Mouse (Mus musculus): Measurements from ENCODE around the gene Susd6. TPM values are rescaled to one million over a fixed set of nuclear protein-coding genes. Genes with fewer than 3 reads are reported as not detected.

Susd6 gene
- polyA plus RNA-seq, 1 experiment from 2014 or later, result 15.2 TPM

- Histone ChIP-seq H3K9ac (ENCODE audit: low read depth, low read length) (no peak overlapping the region), H3K4me2 (ENCODE audit: low read depth, low read length) (no peak overlapping the region), H3K9me3 (replicated peaks; ENCODE audit: control insufficient read depth, low read length) (no peaks in the 10 kb centered on the region), H3K27ac (ENCODE audit: low read length) (no peak overlapping the region), H3K27me3 (ENCODE audit: control insufficient read depth, insufficient read depth, low read depth, low read length) (no peaks in the 10 kb centered on the region), H3K4me3 (ENCODE audit: low read depth, low read length) (no peak overlapping the region), H3K36me3 (ENCODE audit: control insufficient read depth, insufficient read depth) (peaks cover 9% of the 10 kb centered on the region), H3K4me1 (ENCODE audit: control insufficient read depth, low read depth, low read length) (peaks cover 40% of the 10 kb centered on the region)
- no peak for ATAC-seq (ENCODE audit: low read depth)
- WGBS (ENCODE audit: insufficient replicate concordance), result 69% methylated on average over 1 of the region's 1 CpGs
Observed at GRCm38 (mm10) chr12:80824202-80824601, 33.9 kb downstream of the Susd6 start.

GRCm38 (mm10) chr12:80826423-80826822, 36.1 kb downstream of the Susd6 start:
- peaks cover 12% of the 10 kb centered on the region for H3K36me3 ChIP-seq (ENCODE audit: control insufficient read depth, insufficient read depth)
- H3K4me1 ChIP-seq (ENCODE audit: control insufficient read depth, low read depth, low read length), result peaks cover 33% of the 10 kb centered on the region
- no peaks in the 10 kb centered on the region for H3K9me3 ChIP-seq (replicated peaks; ENCODE audit: control insufficient read depth, low read length)
- no peak overlapping the region for H3K4me3 ChIP-seq (ENCODE audit: low read depth, low read length)
- H3K27me3 ChIP-seq (ENCODE audit: control insufficient read depth, insufficient read depth, low read depth, low read length), result no peaks in the 10 kb centered on the region
- 81% methylated on average over 1 of the region's 1 CpGs for WGBS (ENCODE audit: insufficient replicate concordance)
- no peak overlapping the region for H3K27ac ChIP-seq (ENCODE audit: low read length)
- no peak for ATAC-seq (ENCODE audit: low read depth)
- H3K9ac ChIP-seq (ENCODE audit: low read depth, low read length), result no peak overlapping the region
- no peak overlapping the region for H3K4me2 ChIP-seq (ENCODE audit: low read depth, low read length)

GRCm38 (mm10) chr12:80827464-80828015, 37.2 kb downstream of the Susd6 start:
- Histone ChIP-seq H3K4me3 (ENCODE audit: low read depth, low read length) (no peak overlapping the region), H3K9me3 (replicated peaks; ENCODE audit: control insufficient read depth, low read length) (no peaks in the 10 kb centered on the region), H3K27ac (ENCODE audit: low read length) (no peak overlapping the region), H3K9ac (ENCODE audit: low read depth, low read length) (no peak overlapping the region), H3K4me1 (ENCODE audit: control insufficient read depth, low read depth, low read length) (peaks cover 28% of the 10 kb centered on the region), H3K27me3 (ENCODE audit: control insufficient read depth, insufficient read depth, low read depth, low read length) (no peaks in the 10 kb centered on the region), H3K4me2 (ENCODE audit: low read depth, low read length) (no peak overlapping the region), H3K36me3 (ENCODE audit: control insufficient read depth, insufficient read depth) (peaks cover 12% of the 10 kb centered on the region)
- WGBS (ENCODE audit: insufficient replicate concordance), result 60% methylated on average over 5 of the region's 5 CpGs
- no peak for ATAC-seq (ENCODE audit: low read depth)

GRCm38 (mm10) chr12:80828020-80828419, 37.7 kb downstream of the Susd6 start:
- Histone ChIP-seq H3K4me2 (ENCODE audit: low read depth, low read length) (no peak overlapping the region), H3K4me1 (ENCODE audit: control insufficient read depth, low read depth, low read length) (peaks cover 26% of the 10 kb centered on the region), H3K4me3 (ENCODE audit: low read depth, low read length) (no peak overlapping the region), H3K36me3 (ENCODE audit: control insufficient read depth, insufficient read depth) (peaks cover 12% of the 10 kb centered on the region), H3K9ac (ENCODE audit: low read depth, low read length) (no peak overlapping the region), H3K27me3 (ENCODE audit: control insufficient read depth, insufficient read depth, low read depth, low read length) (no peaks in the 10 kb centered on the region), H3K9me3 (replicated peaks; ENCODE audit: control insufficient read depth, low read length) (no peaks in the 10 kb centered on the region), H3K27ac (ENCODE audit: low read length) (no peak overlapping the region)
- WGBS (ENCODE audit: insufficient replicate concordance), result 84% methylated on average over 5 of the region's 5 CpGs
- ATAC-seq (ENCODE audit: low read depth), result no peak

GRCm38 (mm10) chr12:80828951-80829350, 38.6 kb downstream of the Susd6 start:
- no peak overlapping the region for H3K27ac ChIP-seq (ENCODE audit: low read length)
- H3K36me3 ChIP-seq (ENCODE audit: control insufficient read depth, insufficient read depth), result peaks cover 12% of the 10 kb centered on the region
- no peaks in the 10 kb centered on the region for H3K27me3 ChIP-seq (ENCODE audit: control insufficient read depth, insufficient read depth, low read depth, low read length)
- 79% methylated on average over 2 of the region's 2 CpGs for WGBS (ENCODE audit: insufficient replicate concordance)
- no peak for ATAC-seq (ENCODE audit: low read depth)
- no peak overlapping the region for H3K4me2 ChIP-seq (ENCODE audit: low read depth, low read length)
- no peaks in the 10 kb centered on the region for H3K9me3 ChIP-seq (replicated peaks; ENCODE audit: control insufficient read depth, low read length)
- H3K4me1 ChIP-seq (ENCODE audit: control insufficient read depth, low read depth, low read length), result peaks cover 27% of the 10 kb centered on the region
- no peak overlapping the region for H3K4me3 ChIP-seq (ENCODE audit: low read depth, low read length)
- H3K9ac ChIP-seq (ENCODE audit: low read depth, low read length), result no peak overlapping the region

GRCm38 (mm10) chr12:80830211-80830610, 39.9 kb downstream of the Susd6 start:
- peaks cover 26% of the 10 kb centered on the region for H3K4me1 ChIP-seq (ENCODE audit: control insufficient read depth, low read depth, low read length)

GRCm38 (mm10) chr12:80830820-80831219, 40.5 kb downstream of the Susd6 start:
- H3K27ac ChIP-seq (ENCODE audit: low read length), result no peak overlapping the region
- H3K4me2 ChIP-seq (ENCODE audit: low read depth, low read length), result no peak overlapping the region
- H3K9me3 ChIP-seq (replicated peaks; ENCODE audit: control insufficient read depth, low read length), result no peaks in the 10 kb centered on the region
- H3K4me1 ChIP-seq (ENCODE audit: control insufficient read depth, low read depth, low read length), result peaks cover 26% of the 10 kb centered on the region
- ATAC-seq (ENCODE audit: low read depth), result no peak
- 18% methylated on average over 2 of the region's 2 CpGs for WGBS (ENCODE audit: insufficient replicate concordance)
- no peaks in the 10 kb centered on the region for H3K27me3 ChIP-seq (ENCODE audit: control insufficient read depth, insufficient read depth, low read depth, low read length)
- H3K9ac ChIP-seq (ENCODE audit: low read depth, low read length), result no peak overlapping the region
- H3K4me3 ChIP-seq (ENCODE audit: low read depth, low read length), result no peak overlapping the region
- H3K36me3 ChIP-seq (ENCODE audit: control insufficient read depth, insufficient read depth), result peaks cover 12% of the 10 kb centered on the region

More at GRCm38 (mm10) chr12:80830211-80830610, 39.9 kb downstream of the Susd6 start:
- H3K27ac ChIP-seq (ENCODE audit: low read length), result no peak overlapping the region
- no peaks in the 10 kb centered on the region for H3K27me3 ChIP-seq (ENCODE audit: control insufficient read depth, insufficient read depth, low read depth, low read length)
- ATAC-seq (ENCODE audit: low read depth), result no peak
- H3K4me2 ChIP-seq (ENCODE audit: low read depth, low read length), result no peak overlapping the region
- H3K9me3 ChIP-seq (replicated peaks; ENCODE audit: control insufficient read depth, low read length), result no peaks in the 10 kb centered on the region
- H3K9ac ChIP-seq (ENCODE audit: low read depth, low read length), result no peak overlapping the region
- 49% methylated on average over 2 of the region's 2 CpGs for WGBS (ENCODE audit: insufficient replicate concordance)
- no peak overlapping the region for H3K4me3 ChIP-seq (ENCODE audit: low read depth, low read length)
- H3K36me3 ChIP-seq (ENCODE audit: control insufficient read depth, insufficient read depth), result peaks cover 12% of the 10 kb centered on the region

- H3K36me3 ChIP-seq (ENCODE audit: control insufficient read depth, insufficient read depth), result peaks cover 12% of the 10 kb centered on the region
- peaks cover 19% of the 10 kb centered on the region for H3K4me1 ChIP-seq (ENCODE audit: control insufficient read depth, low read depth, low read length)
- no peaks in the 10 kb centered on the region for H3K27me3 ChIP-seq (ENCODE audit: control insufficient read depth, insufficient read depth, low read depth, low read length)
- 57% methylated on average over 1 of the region's 1 CpGs for WGBS (ENCODE audit: insufficient replicate concordance)
- peak; percentile 47 for ATAC-seq (ENCODE audit: low read depth)
- no peak overlapping the region for H3K27ac ChIP-seq (ENCODE audit: low read length)
- H3K9me3 ChIP-seq (replicated peaks; ENCODE audit: control insufficient read depth, low read length), result no peaks in the 10 kb centered on the region
- no peak overlapping the region for H3K9ac ChIP-seq (ENCODE audit: low read depth, low read length)
- no peak overlapping the region for H3K4me3 ChIP-seq (ENCODE audit: low read depth, low read length)
- H3K4me2 ChIP-seq (ENCODE audit: low read depth, low read length), result no peak overlapping the region
Observed at GRCm38 (mm10) chr12:80832313-80832712, 42.0 kb downstream of the Susd6 start.

- H3K4me2 ChIP-seq (ENCODE audit: low read depth, low read length), result no peak overlapping the region
- WGBS (ENCODE audit: insufficient replicate concordance), result 23% methylated on average over 2 of the region's 2 CpGs
- no peaks in the 10 kb centered on the region for H3K27me3 ChIP-seq (ENCODE audit: control insufficient read depth, insufficient read depth, low read depth, low read length)
- H3K27ac ChIP-seq (ENCODE audit: low read length), result no peak overlapping the region
- H3K4me1 ChIP-seq (ENCODE audit: control insufficient read depth, low read depth, low read length), result peaks cover 28% of the 10 kb centered on the region
- no peak for ATAC-seq (ENCODE audit: low read depth)
- peaks cover 7% of the 10 kb centered on the region; the same call in 1 of the 2 replicates for H3K36me3 ChIP-seq (ENCODE audit: control insufficient read depth, insufficient read depth)
- no peaks in the 10 kb centered on the region for H3K9me3 ChIP-seq (replicated peaks; ENCODE audit: control insufficient read depth, low read length)
- H3K9ac ChIP-seq (ENCODE audit: low read depth, low read length), result no peak overlapping the region
- no peak overlapping the region for H3K4me3 ChIP-seq (ENCODE audit: low read depth, low read length)
Observed at GRCm38 (mm10) chr12:80833541-80833940, 43.2 kb downstream of the Susd6 start.

Data from liver, embryonic 16.5 days (tissue).